Mouse (Mus musculus): ENCODE measurements at regions not wholly inside any gene's neighbourhood (a gene's known extent, or its start where the extent isn't known, plus 50 kb on each side); places are given as distances from the start of the nearest gene placed in this dataset.

DNA sequence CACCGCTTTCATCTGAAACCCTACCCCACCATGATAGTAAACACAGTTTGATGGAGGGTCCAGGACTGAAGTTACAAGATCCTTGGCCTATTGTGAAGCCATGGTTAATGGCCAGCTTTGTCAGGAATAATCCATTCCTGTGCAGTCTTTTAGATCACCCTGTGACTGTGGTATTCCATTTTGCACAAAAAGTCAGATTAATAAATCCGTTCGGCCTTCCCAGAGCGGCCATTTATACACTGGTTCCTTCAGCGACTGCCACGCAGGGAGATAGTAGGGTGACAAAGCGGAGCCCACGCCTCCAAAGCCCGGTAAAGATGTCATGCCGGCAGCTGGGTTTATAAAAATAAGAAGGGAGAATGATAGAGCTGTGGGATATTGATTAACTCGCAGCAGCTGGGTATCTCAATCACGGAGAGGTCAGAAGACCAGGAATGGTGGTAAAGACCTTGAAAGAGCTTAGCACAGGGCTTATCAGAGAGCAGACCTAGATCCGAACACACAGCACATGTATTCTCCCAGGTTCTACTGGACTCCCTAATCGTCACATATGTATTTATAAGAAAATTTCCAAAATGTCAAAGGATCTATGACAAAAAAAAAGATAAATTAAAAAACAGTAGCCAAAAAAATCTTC is 440.5 kb downstream of the Efnb2 start:
- ATAC-seq (ENCODE audit: low read depth): peak; percentile 62
- Histone ChIP-seq H3K4me2 (0 out of 2 replicates have a peak overlapping the region, but pooled peaks have one; percentile 32), H3K36me3 (no peaks in the 10 kb centered on the region), H3K27me3 (no peaks in the 10 kb centered on the region), H3K27ac (replicated peaks) (no peak overlapping the region), H3K4me3 (no peak overlapping the region), H3K9me3 (no peaks in the 10 kb centered on the region), H3K9ac (no peak overlapping the region), H3K4me1 (replicated peaks) (peaks cover 10% of the 10 kb centered on the region)
- 34% methylated on average over 14 of the region's 14 CpGs for WGBS

DNA sequence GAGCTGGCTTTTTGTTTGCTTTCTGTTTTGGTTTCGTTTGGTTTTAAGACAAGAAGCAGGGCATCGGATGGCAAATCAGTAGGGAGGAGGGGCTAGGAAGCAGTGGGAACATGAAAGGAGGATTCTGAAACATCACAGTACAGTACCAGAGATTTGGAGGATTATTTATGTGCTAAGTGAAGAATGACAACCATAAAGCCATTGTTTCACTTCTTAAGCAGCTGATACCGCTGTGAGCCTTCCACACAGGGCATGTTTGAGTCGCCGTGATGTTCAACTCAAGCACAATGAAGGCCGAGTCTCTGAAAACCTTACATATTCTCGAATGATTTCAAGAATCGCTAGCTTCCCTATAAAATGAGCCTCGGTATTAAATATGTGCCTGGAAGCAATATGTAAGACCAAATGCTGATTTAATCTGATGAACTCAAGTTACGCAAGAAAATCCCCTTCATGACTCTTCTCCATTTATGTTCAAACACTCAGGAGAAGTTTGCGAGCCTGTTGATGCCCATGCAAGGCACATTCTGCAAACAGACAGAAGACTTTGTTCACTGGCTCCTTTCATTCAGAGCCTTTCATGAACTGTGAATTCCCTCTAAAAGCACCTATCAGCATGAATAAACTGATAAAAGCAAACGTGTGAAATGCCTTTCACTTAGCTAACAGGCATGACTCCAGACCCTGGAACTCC is 441.2 kb downstream of the Efnb2 start:
- H3K27me3 ChIP-seq: no peaks in the 10 kb centered on the region
- 31% methylated on average over 12 of the region's 12 CpGs for WGBS
- no peak overlapping the region for H3K9ac ChIP-seq
- peak; percentile 76 for ATAC-seq (ENCODE audit: low read depth)
- H3K4me3 ChIP-seq: no peak overlapping the region
- H3K36me3 ChIP-seq: no peaks in the 10 kb centered on the region
- peaks cover 10% of the 10 kb centered on the region for H3K4me1 ChIP-seq (replicated peaks)
- no peak overlapping the region for H3K27ac ChIP-seq (replicated peaks)
- H3K4me2 ChIP-seq: peak overlapping the region; percentile 32
- H3K9me3 ChIP-seq: no peaks in the 10 kb centered on the region

DNA sequence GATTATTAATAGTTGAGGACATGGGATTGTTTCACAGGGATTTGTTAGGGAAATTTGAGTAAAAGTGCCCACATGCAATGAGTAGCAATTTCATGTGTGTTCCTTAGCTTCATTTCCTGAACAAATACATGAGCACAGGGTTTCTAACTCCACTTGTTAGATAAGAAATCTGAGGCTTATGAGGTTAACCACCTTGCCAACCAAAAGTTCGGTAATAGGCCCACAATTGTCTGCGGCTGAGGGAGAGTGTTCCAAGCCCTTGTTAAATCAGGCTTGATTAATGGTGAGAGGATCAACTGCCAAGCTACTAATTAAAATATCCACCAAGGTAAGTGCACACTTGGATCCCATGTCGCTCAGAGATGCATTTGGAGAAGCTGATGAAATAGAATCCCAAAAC is 468.0 kb downstream of the Efnb2 start:
- no peaks in the 10 kb centered on the region for H3K9me3 ChIP-seq
- no peak for ATAC-seq (ENCODE audit: low read depth)
- H3K4me1 ChIP-seq (replicated peaks): no peaks in the 10 kb centered on the region
- H3K4me2 ChIP-seq: no peak overlapping the region
- no peaks in the 10 kb centered on the region for H3K36me3 ChIP-seq
- no peaks in the 10 kb centered on the region for H3K27me3 ChIP-seq
- no peak overlapping the region for H3K4me3 ChIP-seq
- no peak overlapping the region for H3K27ac ChIP-seq (replicated peaks)
- H3K9ac ChIP-seq: no peak overlapping the region
- 77% methylated on average over 3 of the region's 3 CpGs for WGBS

GRCm38 (mm10) chr8:8186046-8186445 is 475.0 kb downstream of the Efnb2 start:
- Histone ChIP-seq H3K4me2 (no peak overlapping the region), H3K27me3 (no peaks in the 10 kb centered on the region)
- 46% methylated on average over 3 of the region's 3 CpGs for WGBS

DNA sequence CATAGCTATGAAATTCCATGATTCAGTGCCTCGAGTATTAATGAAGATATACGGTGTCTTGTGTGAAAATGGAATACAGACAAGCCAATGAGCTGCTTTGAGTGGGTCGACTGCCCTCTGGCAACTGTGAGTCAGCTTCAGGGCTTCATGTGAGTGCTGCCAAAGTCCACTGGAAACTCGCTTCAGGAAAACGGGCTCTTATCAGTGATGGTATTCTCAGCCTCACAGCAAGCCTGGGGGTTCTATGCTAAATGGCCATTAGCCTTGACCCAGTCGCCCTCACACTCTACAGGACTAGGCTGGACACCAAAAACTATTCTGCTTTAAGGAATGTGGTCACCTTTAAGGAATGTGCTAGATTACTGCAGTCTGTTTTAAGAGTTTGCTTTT is 477.8 kb downstream of the Efnb2 start:
- Histone ChIP-seq H3K27me3 (no peaks in the 10 kb centered on the region; the same call in 1 of the 2 replicates), H3K4me1 (replicated peaks) (peaks cover 13% of the 10 kb centered on the region), H3K4me2 (no peak overlapping the region), H3K9ac (no peak overlapping the region), H3K36me3 (no peaks in the 10 kb centered on the region), H3K27ac (replicated peaks) (no peak overlapping the region), H3K9me3 (no peaks in the 10 kb centered on the region), H3K4me3 (no peak overlapping the region)
- 40% methylated on average over 6 of the region's 6 CpGs for WGBS
- no peak for ATAC-seq (ENCODE audit: low read depth)

More at GRCm38 (mm10) chr8:8186046-8186445, 475.0 kb downstream of the Efnb2 start:
- Histone ChIP-seq H3K9ac (no peak overlapping the region), H3K9me3 (no peaks in the 10 kb centered on the region), H3K36me3 (no peaks in the 10 kb centered on the region), H3K27ac (replicated peaks) (no peak overlapping the region), H3K4me3 (no peak overlapping the region), H3K4me1 (replicated peaks) (peaks cover 13% of the 10 kb centered on the region)
- no peak for ATAC-seq (ENCODE audit: low read depth)

DNA sequence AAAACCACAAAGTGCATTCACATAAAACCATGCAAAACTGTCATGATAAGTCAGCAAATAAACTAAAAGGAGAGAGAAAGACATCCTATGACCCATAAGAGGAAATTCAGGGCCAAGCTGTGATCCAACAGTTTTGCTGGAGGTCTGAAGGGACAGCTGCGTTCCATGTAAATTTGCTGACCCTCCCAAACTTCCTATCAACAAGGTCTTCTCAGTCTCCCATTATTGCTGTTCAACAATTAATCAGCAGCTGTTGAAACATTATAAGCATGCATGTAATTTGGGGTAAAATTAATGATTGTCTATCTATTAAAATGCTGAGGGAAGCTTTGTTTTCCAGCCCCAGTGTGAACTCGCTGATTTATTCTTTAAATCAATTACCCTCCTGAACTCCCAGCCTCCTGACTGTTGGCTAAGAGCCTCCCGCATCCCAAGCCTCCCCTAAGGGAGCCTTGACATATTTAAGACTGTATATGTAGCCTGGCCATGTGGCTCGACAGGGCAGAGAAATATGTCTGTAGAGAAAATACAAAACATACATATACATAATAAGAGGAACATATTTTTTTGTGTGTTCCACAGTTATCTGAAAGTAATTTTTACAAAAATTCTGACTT is 478.3 kb downstream of the Efnb2 start:
- H3K27ac ChIP-seq (replicated peaks): no peak overlapping the region
- peak; percentile 69; the same call in 1 of the 2 replicates for ATAC-seq (ENCODE audit: low read depth)
- peaks cover 13% of the 10 kb centered on the region for H3K4me1 ChIP-seq (replicated peaks)
- H3K4me3 ChIP-seq: no peak overlapping the region
- no peaks in the 10 kb centered on the region; the same call in 1 of the 2 replicates for H3K27me3 ChIP-seq
- no peaks in the 10 kb centered on the region for H3K36me3 ChIP-seq
- H3K9ac ChIP-seq: no peak overlapping the region
- H3K9me3 ChIP-seq: no peaks in the 10 kb centered on the region
- H3K4me2 ChIP-seq: no peak overlapping the region
- WGBS: 11% methylated on average over 4 of the region's 4 CpGs

- Histone ChIP-seq H3K4me2 (no peak overlapping the region), H3K9ac (no peak overlapping the region), H3K9me3 (no peaks in the 10 kb centered on the region), H3K4me1 (replicated peaks) (peaks cover 13% of the 10 kb centered on the region), H3K27me3 (no peaks in the 10 kb centered on the region; the same call in 1 of the 2 replicates), H3K36me3 (no peaks in the 10 kb centered on the region), H3K4me3 (no peak overlapping the region), H3K27ac (replicated peaks) (no peak overlapping the region)
- WGBS: 76% methylated on average over 2 of the region's 2 CpGs
- ATAC-seq (ENCODE audit: low read depth): no peak
Measured at GRCm38 (mm10) chr8:8182108-8182507, 478.9 kb downstream of the Efnb2 start.

- Histone ChIP-seq H3K27ac (replicated peaks) (no peak overlapping the region), H3K36me3 (no peaks in the 10 kb centered on the region), H3K9ac (no peak overlapping the region), H3K9me3 (no peaks in the 10 kb centered on the region), H3K27me3 (no peaks in the 10 kb centered on the region), H3K4me3 (no peak overlapping the region), H3K4me2 (no peak overlapping the region), H3K4me1 (replicated peaks) (no peaks in the 10 kb centered on the region)
- no peak for ATAC-seq (ENCODE audit: low read depth)
- WGBS: 52% methylated on average over 2 of the region's 2 CpGs
Measured at GRCm38 (mm10) chr8:8174286-8174685, 486.8 kb downstream of the Efnb2 start.

- H3K27ac ChIP-seq (replicated peaks): no peak overlapping the region
- no peaks in the 10 kb centered on the region for H3K9me3 ChIP-seq
- H3K4me2 ChIP-seq: no peak overlapping the region
- 75% methylated on average over 6 of the region's 6 CpGs for WGBS
- no peaks in the 10 kb centered on the region for H3K4me1 ChIP-seq (replicated peaks)
- no peaks in the 10 kb centered on the region for H3K27me3 ChIP-seq
- no peaks in the 10 kb centered on the region for H3K36me3 ChIP-seq
- no peak for ATAC-seq (ENCODE audit: low read depth)
- H3K4me3 ChIP-seq: no peak overlapping the region
- H3K9ac ChIP-seq: no peak overlapping the region
Measured at GRCm38 (mm10) chr8:8168674-8169073, 492.4 kb downstream of the Efnb2 start.

GRCm38 (mm10) chr8:8168250-8168649 is 492.8 kb downstream of the Efnb2 start:
- H3K9ac ChIP-seq: no peak overlapping the region
- no peaks in the 10 kb centered on the region for H3K36me3 ChIP-seq
- H3K27ac ChIP-seq (replicated peaks): no peak overlapping the region
- ATAC-seq (ENCODE audit: low read depth): no peak
- H3K4me1 ChIP-seq (replicated peaks): no peaks in the 10 kb centered on the region
- WGBS: 87% methylated on average over 11 of the region's 11 CpGs
- H3K9me3 ChIP-seq: no peaks in the 10 kb centered on the region
- no peaks in the 10 kb centered on the region for H3K27me3 ChIP-seq
- no peak overlapping the region for H3K4me2 ChIP-seq
- H3K4me3 ChIP-seq: no peak overlapping the region

DNA sequence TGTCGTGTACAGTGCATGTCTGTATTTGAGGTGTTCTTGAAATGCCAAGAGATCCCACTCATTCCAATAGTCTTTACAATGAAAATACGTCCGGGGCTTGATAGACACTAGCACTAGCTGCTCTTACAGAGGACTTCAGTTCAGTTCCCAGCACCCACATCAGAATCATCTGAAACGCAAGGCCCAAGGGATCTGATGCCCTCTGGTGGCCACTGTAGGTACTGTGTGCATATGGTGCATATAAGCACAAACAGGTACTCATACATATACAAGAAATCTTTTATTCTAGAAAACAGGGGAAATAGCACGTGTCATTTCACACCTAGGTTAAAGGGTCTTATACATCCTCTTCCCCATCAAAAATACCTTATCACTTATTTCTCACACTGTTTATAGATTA is 513.5 kb downstream of the Efnb2 start:
- no peak overlapping the region for H3K4me2 ChIP-seq
- ATAC-seq (ENCODE audit: low read depth): no peak
- H3K9me3 ChIP-seq: peaks cover 8% of the 10 kb centered on the region; the same call in 1 of the 2 replicates
- H3K9ac ChIP-seq: no peak overlapping the region
- H3K27ac ChIP-seq (replicated peaks): no peak overlapping the region
- no peaks in the 10 kb centered on the region for H3K27me3 ChIP-seq
- no peaks in the 10 kb centered on the region for H3K36me3 ChIP-seq
- WGBS: 97% methylated on average over 5 of the region's 5 CpGs
- H3K4me1 ChIP-seq (replicated peaks): no peaks in the 10 kb centered on the region
- H3K4me3 ChIP-seq: no peak overlapping the region

- no peak overlapping the region for H3K4me3 ChIP-seq
- H3K4me2 ChIP-seq: no peak overlapping the region
- no peaks in the 10 kb centered on the region for H3K27me3 ChIP-seq
- no peak overlapping the region for H3K9ac ChIP-seq
- H3K9me3 ChIP-seq: peaks cover 8% of the 10 kb centered on the region; the same call in 1 of the 2 replicates
- 78% methylated on average over 6 of the region's 6 CpGs for WGBS
- ATAC-seq (ENCODE audit: low read depth): no peak
- no peaks in the 10 kb centered on the region for H3K36me3 ChIP-seq
- no peak overlapping the region for H3K27ac ChIP-seq (replicated peaks)
- no peaks in the 10 kb centered on the region for H3K4me1 ChIP-seq (replicated peaks)
Measured at GRCm38 (mm10) chr8:8142933-8143495, 518.0 kb downstream of the Efnb2 start.
